Mouse (Mus musculus) thymus, adult 18-20 months (tissue): ENCODE data around the gene Otud3.
A peak's percentile ranks its signal among the peaks of the same experiment; 100 is the strongest.
"Not testable (repeated sequence)": the region's sequence is repeated elsewhere in the genome, so short reads cannot be mapped to it uniquely, and the experiment has no call there.

Experiments
- DNase-seq, 2 experiments: peaks; one replicate each; pipeline ENCODE4 v3.0.0; 2022; ENCODE audit warnings: mixed read lengths in 2 of 2

The Otud3 gene

GRCm38 (mm10) chr4:138913797-138914196 lies at the start of gene Otud3:
Gene Otud3 (minus strand): TSS chr4:138913945.
- peak; percentile 87 to 90 for DNase-seq

- DNase-seq = no peak
Measured at GRCm38 (mm10) chr4:138962719-138963118, 49.0 kb upstream of the Otud3 start.

- no peak for DNase-seq
Measured at GRCm38 (mm10) chr4:138959926-138960325, 46.2 kb upstream of the Otud3 start.

- no peak for DNase-seq
Measured at GRCm38 (mm10) chr4:138959120-138959519, 45.4 kb upstream of the Otud3 start.

- DNase-seq = no peak
Measured at GRCm38 (mm10) chr4:138958612-138959011, 44.9 kb upstream of the Otud3 start.

- DNase-seq = no peak
Measured at GRCm38 (mm10) chr4:138948257-138948656, 34.5 kb upstream of the Otud3 start.

GRCm38 (mm10) chr4:138943730-138944129 lies 30.0 kb upstream of the Otud3 start:
- peak; percentile 76 to 83 for DNase-seq

- no peak for DNase-seq
Measured at GRCm38 (mm10) chr4:138941966-138942365, 28.2 kb upstream of the Otud3 start.

GRCm38 (mm10) chr4:138941401-138941800 lies 27.7 kb upstream of the Otud3 start:
- peak; percentile 16 to 33 for DNase-seq

GRCm38 (mm10) chr4:138939481-138939880 lies 25.7 kb upstream of the Otud3 start:
- no peak for DNase-seq

GRCm38 (mm10) chr4:138938495-138939269 lies 24.9 kb upstream of the Otud3 start:
- peak; percentile 20 to 30 for DNase-seq

- DNase-seq = no peak
Measured at GRCm38 (mm10) chr4:138934456-138935145, 20.9 kb upstream of the Otud3 start.

- no peak for DNase-seq
Measured at GRCm38 (mm10) chr4:138933862-138934261, 20.1 kb upstream of the Otud3 start.

- DNase-seq = no peak
Measured at GRCm38 (mm10) chr4:138925561-138925960, 11.8 kb upstream of the Otud3 start.

- DNase-seq = peak; percentile 81
Measured at GRCm38 (mm10) chr4:138922131-138922459, 8.3 kb upstream of the Otud3 start.

- no peak for DNase-seq
Measured at GRCm38 (mm10) chr4:138921254-138922130, 7.7 kb upstream of the Otud3 start.

GRCm38 (mm10) chr4:138917282-138917681 lies 3.5 kb upstream of the Otud3 start:
- no peak for DNase-seq

GRCm38 (mm10) chr4:138913141-138913787 lies 481 bp downstream of the Otud3 start:
- DNase-seq = peak; percentile 14 to 21

GRCm38 (mm10) chr4:138905624-138906337 lies 8.0 kb downstream of the Otud3 start:
- DNase-seq = no peak

GRCm38 (mm10) chr4:138899361-138899760 lies 14.4 kb downstream of the Otud3 start:
- no peak for DNase-seq

GRCm38 (mm10) chr4:138893789-138894188 lies 20.0 kb downstream of the Otud3 start:
- not testable (repeated sequence) for DNase-seq

GRCm38 (mm10) chr4:138892655-138893054 lies 21.1 kb downstream of the Otud3 start:
- no peak for DNase-seq
